Mouse (Mus musculus) left cerebral cortex, adult 2 months (tissue): ENCODE data around the gene Arhgef3. TPM values are rescaled to one million over a fixed set of nuclear protein-coding genes. Genes with fewer than 3 reads are reported as not detected.
"Not testable (repeated sequence)": the region's sequence is repeated elsewhere in the genome, so short reads cannot be mapped to it uniquely, and the experiment has no call there.

Experiments used
- DNase-seq, 2 experiments: peaks; one replicate each; pipeline ENCODE4 v3.0.0; 2021 to 2022; ENCODE audit warnings: low spot score in 2 of 2, mixed read lengths in 1 of 2; ENCODE audit errors: extremely low spot score in 1 of 2
- H3K27ac ChIP-seq: fragments of 200-600 bp; 2 replicates; pipeline ENCODE4 v1.8.1; 2022
- H3K4me3 ChIP-seq: fragments of 200-600 bp; 2 replicates; pipeline ENCODE4 v1.8.1; 2022
- CTCF ChIP-seq: fragments of 200-600 bp; IDR thresholded peaks from 2 replicates; pipeline ENCODE4 v1.8.1; 2022; ENCODE audit warnings: antibody characterized with exemption, mild to moderate bottlenecking, moderate library complexity
- intact Hi-C: fragments of 180-260 bp; cut with DNase I; formaldehyde crosslinking; loops from one replicate; pipeline ENCODE4 v1.15.1; 2025
- total RNA-seq, 2 experiments: library from RNA; stranded (reverse); gene quantifications; 2 replicates each; pipeline ENCODE4 v1.2.3; 2021

Arhgef3 gene
- total RNA-seq, 2 experiments from 2014 or later: 62.0 to 75.0 TPM

DNA sequence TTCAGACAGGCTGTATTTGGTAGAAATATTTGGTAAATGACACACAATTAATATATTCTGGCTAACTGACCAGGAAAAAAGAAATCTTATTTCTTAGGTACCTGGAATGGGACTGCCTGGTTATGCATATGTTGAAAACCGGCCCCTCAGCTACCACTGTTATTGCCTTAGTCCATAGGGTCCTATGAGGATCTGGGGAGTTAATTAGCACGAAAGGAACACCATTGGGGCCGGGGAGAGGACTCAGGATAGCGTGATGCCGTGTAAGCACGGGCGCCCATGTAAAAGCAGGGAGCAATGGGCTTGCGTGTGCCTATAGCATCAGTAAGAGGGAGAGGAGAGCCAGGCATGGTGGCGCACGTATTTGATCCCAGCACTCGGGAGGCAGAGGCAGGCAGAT is 85.2 kb downstream of the Arhgef3 start:
- no peak for DNase-seq
- H3K27ac ChIP-seq: no peak overlapping the region
- intact Hi-C loops: loop anchor here (1.0 kb wide), 2 partner anchors 28 to 69 kb away; no protein-coding TSS in a partner anchor
- H3K4me3 ChIP-seq: no peak overlapping the region
- no peak for TF ChIP-seq CTCF

DNA sequence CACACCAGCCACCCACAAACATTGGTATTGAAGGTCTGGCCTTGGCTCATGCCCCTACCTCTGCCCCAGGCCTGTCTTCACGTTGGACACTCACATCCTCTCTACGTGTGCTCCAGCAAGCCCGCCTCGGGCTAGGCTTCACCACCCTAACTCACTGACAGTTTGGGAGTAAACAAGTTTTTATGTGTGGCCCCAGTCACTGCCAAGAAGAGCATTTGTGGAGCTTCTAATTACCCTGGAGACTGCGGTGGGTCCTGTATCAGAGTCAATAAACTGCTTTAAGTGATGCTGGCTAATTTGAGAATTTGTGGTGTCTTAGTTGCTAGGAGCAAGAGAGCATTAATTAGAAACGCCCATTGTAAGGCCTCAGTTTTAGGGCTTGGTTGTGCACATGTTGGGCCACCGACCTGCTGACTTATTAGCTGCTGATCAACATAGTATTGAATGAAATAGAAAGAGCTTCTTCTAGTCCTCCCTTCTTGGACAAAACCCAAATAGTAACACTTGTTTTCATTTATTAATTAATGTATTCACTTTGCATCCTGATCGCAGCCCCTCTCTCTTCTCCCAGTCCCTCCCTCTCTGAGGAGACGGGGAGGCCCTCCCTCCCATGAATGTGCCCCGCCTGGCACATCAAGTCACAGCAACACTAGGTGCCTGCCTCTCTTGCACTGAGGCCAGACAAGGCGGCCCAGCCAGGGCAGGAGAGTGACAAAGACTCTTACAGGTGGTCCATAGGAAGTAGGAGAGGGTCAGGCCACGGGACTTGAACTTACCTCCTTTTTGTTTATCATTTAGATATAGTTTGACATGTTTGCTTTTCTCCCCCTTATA is 86.3 kb downstream of the Arhgef3 start:
- H3K4me3 ChIP-seq: no peak overlapping the region
- no peak for DNase-seq
- no peak overlapping the region for H3K27ac ChIP-seq
- TF ChIP-seq CTCF: no peak
- intact Hi-C loops: no loop called here

GRCm38 (mm10) chr14:27201824-27202223 is 87.1 kb downstream of the Arhgef3 start:
- TF ChIP-seq CTCF: no peak
- intact Hi-C loops: no loop called here

DNA sequence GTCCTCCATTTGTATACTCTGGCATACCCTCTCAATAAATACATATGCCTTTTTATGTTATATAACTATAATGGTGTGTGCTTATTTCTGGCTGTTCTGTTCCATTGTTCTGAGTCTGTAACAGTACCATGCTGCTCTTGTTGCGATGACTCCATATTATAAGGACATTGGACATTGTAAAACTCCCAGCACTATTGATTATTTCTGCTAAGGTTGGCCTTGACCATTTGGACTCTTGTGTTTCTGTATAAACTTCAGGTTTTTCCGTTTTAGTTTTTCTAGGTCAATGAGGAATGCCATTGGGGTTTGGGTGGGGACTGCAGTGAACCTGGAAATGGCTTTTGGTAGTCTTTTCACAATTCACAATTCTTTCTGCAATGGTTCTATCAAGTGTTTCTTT is 90.0 kb downstream of the Arhgef3 start:
- no peak for TF ChIP-seq CTCF
- no peak for DNase-seq
- Histone ChIP-seq H3K4me3 (no peak overlapping the region), H3K27ac (no peak overlapping the region)
- intact Hi-C loops: no loop called here

More at GRCm38 (mm10) chr14:27201824-27202223, 87.1 kb downstream of the Arhgef3 start:
- Histone ChIP-seq H3K27ac (no peak overlapping the region), H3K4me3 (no peak overlapping the region)
- no peak for DNase-seq

GRCm38 (mm10) chr14:27206443-27206842 is 91.7 kb downstream of the Arhgef3 start:
- Histone ChIP-seq H3K4me3 (no peak overlapping the region), H3K27ac (no peak overlapping the region)
- intact Hi-C loops: no loop called here
- TF ChIP-seq CTCF: no peak
- no peak for DNase-seq

DNA sequence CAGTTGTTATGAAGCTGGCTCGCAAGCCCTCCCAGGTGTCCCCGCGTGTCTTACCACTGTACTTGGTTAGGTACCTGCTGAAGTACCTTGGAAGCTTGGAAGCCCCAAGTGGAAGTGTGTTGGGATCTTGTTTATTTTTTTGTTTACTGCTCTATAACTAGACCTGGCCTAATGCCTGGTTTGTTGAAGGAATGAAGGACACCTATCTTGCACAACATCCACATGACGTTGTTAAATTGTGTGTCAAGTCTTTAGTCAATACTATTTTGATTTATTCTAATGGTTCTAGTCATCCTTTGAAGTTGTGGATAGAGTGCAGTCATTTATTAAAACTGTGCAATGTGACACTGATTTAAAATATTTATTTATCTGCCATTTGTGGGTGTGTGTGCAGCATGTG is 94.8 kb downstream of the Arhgef3 start:
- no peak overlapping the region for H3K4me3 ChIP-seq
- H3K27ac ChIP-seq: no peak overlapping the region
- DNase-seq: no peak
- TF ChIP-seq CTCF: no peak
- intact Hi-C loops: no loop called here

DNA sequence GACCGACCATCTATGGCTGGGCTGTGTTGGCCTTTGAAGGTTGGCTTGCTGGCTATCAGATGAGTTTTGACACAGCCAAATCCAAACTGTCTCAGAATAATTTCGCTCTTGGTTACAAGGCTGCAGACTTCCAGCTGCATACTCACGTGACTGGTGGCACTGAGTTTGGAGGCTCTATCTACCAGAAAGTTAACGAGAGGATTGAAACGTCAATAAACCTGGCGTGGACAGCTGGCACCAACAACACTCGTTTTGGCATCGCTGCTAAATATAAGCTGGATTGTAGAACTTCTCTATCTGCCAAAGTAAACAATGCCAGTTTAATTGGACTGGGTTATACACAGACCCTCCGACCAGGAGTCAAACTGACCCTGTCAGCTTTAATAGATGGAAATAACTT is 96.1 kb downstream of the Arhgef3 start:
- intact Hi-C loops, H3K27ac ChIP-seq, H3K4me3 ChIP-seq, DNase-seq: not testable (repeated sequence)

DNA sequence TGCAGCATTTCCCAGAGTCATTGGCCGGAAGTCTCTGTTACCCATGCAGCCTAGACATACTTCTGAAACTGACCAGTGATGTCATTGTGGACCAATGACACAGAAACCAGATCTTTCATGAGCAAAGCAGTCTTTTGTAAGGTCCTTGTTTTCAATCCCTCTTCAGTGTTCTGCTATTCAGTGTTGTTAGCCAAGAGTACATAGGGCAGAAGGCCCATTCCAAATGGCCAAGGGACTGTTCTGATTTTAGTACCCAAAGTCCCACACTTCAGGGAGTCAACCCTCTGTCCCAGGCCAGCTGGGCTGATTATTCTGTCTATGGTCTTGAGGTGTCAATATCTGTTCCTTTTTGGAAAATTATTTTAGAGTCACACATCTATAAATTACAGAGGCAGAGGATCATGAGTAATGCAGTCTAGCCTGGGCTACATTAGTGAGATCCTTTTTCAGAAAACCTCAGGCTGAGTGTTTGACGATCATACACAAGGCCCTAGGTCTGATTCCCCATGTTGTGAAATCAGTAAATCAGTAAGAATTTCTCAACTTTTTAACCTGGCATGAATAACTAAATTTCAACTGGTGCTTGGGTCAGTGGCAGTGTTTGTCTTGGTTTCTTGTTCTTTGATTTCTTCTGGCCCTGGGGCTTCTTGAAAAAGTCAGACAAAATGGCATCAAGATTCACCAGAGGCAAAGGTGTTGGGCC is 97.2 kb downstream of the Arhgef3 start:
- Histone ChIP-seq H3K27ac (no peak overlapping the region), H3K4me3 (no peak overlapping the region)
- no peak for DNase-seq
- no peak for TF ChIP-seq CTCF
- intact Hi-C loops: no loop called here

DNA sequence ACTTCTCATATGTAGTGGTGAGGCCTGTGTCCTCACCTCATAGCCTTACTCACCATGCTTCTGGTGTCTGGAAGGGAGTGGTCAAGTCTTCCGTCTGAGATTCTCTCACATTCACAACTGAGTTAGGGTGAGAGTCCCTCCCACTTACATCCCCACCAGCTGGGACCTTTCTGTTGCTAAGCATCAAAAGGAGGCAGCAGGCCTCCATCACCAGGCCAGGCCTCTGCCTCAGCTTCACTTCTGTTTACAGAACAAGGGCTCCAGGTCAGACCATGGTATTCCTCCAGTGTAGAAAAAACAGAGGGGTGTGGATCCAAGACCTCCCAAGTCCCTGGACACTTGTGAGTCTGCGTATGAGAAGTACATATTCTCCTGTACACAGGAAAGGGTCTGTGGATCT is 99.5 kb downstream of the Arhgef3 start:
- intact Hi-C loops: no loop called here
- no peak overlapping the region for H3K4me3 ChIP-seq
- DNase-seq: no peak
- no peak overlapping the region for H3K27ac ChIP-seq
- no peak for TF ChIP-seq CTCF

GRCm38 (mm10) chr14:27219668-27220067 is 105.0 kb downstream of the Arhgef3 start:
- no peak for TF ChIP-seq CTCF
- intact Hi-C loops: loop anchor here (1.0 to 2.0 kb wide), 2 partner anchors 50 to 117 kb away; no protein-coding TSS in a partner anchor

GRCm38 (mm10) chr14:27220297-27220696 is 105.6 kb downstream of the Arhgef3 start:
- intact Hi-C loops: no loop called here
- TF ChIP-seq CTCF: no peak
- H3K4me3 ChIP-seq: no peak overlapping the region
- no peak for DNase-seq
- no peak overlapping the region for H3K27ac ChIP-seq

More at GRCm38 (mm10) chr14:27219668-27220067, 105.0 kb downstream of the Arhgef3 start:
- peak overlapping the region; percentile 76; the same call in 1 of the 2 replicates for H3K27ac ChIP-seq
- DNase-seq: peak; percentile 45 to 74
- no peak overlapping the region for H3K4me3 ChIP-seq

- no peak overlapping the region for H3K4me3 ChIP-seq
- TF ChIP-seq CTCF: no peak
- intact Hi-C loops: loop anchor here (1.0 kb wide), 1 partner anchor 111 kb away; no protein-coding TSS in a partner anchor
- H3K27ac ChIP-seq: no peak overlapping the region
- no peak for DNase-seq
Observed at GRCm38 (mm10) chr14:27224636-27225035, 109.9 kb downstream of the Arhgef3 start.
